Mouse (Mus musculus): ENCODE measurements around the gene Zfp85.

DNA sequence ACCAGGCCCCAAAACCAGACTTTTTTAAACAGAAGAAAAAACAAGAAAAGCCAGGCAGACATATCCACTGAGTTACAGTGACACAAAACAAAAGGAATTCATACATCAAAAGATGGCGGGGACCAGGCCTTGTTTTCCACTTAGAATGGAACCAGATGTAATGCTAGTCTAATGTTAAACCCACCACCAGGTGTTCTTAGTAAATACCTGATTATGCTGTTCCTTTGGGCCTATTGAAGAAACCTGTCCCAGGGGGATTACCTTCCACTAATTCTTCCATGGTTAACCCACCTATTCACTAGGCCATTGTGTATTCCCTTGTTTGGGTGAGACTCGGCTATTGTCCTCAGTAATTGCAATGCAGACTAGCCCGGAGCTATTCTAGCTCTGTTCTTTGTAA, 43.6 kb upstream of the Zfp85 start:
- TF ChIP-seq CTCF (IDR thresholded peaks at IDR 0.05; ENCODE audit: low read depth, low read length) (no peak), POLR2A (IDR thresholded peaks at IDR 0.05; ENCODE audit: insufficient read depth, low read length) (no peak), EP300 (IDR thresholded peaks at IDR 0.05; ENCODE audit: insufficient read depth, low read depth, low read length) (0 out of 2 replicates have a peak, but pooled peaks have one; percentile 55)
